Mouse (Mus musculus): ENCODE data around the gene Pi4k2b.
"Not testable (repeated sequence)": the region's sequence is repeated elsewhere in the genome, so short reads cannot be mapped to it uniquely, and the experiment has no call there.

The Pi4k2b gene

DNA sequence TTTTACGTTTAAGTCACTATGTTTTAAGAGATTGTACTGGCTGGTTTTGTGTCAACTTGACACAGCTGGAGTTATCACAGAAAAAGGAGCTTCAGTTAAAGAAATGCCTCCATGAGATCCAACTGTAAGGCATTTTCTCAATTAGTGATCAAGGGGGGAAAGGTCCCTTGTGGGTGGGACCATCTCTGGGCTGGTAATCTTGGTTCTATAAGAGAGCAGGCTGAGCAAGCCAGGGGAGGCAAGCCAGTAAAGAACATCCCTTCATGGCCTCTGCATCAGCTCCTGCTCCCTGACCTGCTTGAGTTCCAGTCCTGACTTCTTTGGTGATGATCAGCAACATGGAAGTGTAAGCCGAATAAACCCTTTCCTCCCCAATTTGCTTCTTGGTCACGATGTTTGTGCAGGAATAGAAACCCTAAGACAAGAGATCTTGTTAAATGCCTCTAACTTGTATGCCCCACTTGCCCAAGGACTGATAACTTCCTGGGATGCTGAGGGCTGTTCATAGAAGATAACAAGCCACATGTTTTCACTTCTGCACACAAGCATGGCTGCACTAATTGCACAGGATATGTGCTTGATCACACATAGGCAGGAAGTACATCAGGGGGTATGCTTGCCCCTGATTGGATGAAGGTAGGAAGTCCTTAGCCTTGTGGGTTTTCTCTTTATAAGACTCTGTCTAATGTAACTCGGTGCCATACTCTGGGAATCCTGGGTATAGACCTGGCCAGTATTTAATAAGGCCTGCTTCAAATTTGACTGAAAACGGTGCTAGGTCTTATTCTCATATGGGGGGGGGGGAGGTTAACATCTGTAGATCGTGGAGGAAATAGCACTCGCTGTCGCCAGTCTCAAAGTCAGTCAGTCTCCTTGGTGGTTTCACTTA, 35.3 kb downstream of the Pi4k2b start:
- in situ Hi-C loops (cut with MboI, MseI), result not testable (repeated sequence)

GRCm38 (mm10) chr5:52782523-52783250, 41.3 kb downstream of the Pi4k2b start:
- in situ Hi-C loops (cut with MboI, MseI), result loop anchor here (10.0 kb wide), 1 partner anchor 638 kb away; no protein-coding TSS in a partner anchor

- in situ Hi-C loops (cut with MboI, MseI), result loop anchor here (10.0 kb wide), 1 partner anchor 638 kb away; no protein-coding TSS in a partner anchor
Measured at GRCm38 (mm10) chr5:52783251-52783620, 41.9 kb downstream of the Pi4k2b start.

DNA sequence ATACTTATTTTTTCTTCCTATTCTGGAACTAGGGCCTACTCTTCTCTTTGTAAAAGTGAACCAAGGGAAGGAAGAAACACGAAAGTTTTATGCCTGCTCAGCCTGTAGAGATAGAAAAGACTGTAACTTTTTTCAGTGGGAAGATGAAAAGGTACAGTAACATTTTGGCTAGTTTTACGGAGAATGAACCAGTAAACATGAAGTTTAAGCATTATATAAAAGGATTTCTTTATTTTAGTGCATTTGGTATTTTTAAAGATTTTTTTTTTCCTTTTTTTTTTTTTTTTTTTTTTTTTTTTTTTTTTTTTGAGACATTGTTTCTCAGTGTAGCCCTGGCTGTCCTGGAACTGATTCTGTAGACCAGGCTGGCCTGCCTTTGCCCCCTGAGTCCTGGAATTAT, 42.6 kb downstream of the Pi4k2b start:
- in situ Hi-C loops (cut with MboI, MseI), result loop anchor here (10.0 kb wide), 1 partner anchor 639 kb away; no protein-coding TSS in a partner anchor

- in situ Hi-C loops (cut with MboI, MseI), result loop anchor here (10.0 kb wide), 1 partner anchor 642 kb away; no protein-coding TSS in a partner anchor
Measured at GRCm38 (mm10) chr5:52786556-52787322, 45.4 kb downstream of the Pi4k2b start.

- in situ Hi-C loops (cut with MboI, MseI), result no loop called here
Measured at GRCm38 (mm10) chr5:52793230-52793629, 51.9 kb downstream of the Pi4k2b start.

- in situ Hi-C loops (cut with MboI, MseI), result no loop called here
Measured at GRCm38 (mm10) chr5:52794109-52794508, 52.7 kb downstream of the Pi4k2b start.

DNA sequence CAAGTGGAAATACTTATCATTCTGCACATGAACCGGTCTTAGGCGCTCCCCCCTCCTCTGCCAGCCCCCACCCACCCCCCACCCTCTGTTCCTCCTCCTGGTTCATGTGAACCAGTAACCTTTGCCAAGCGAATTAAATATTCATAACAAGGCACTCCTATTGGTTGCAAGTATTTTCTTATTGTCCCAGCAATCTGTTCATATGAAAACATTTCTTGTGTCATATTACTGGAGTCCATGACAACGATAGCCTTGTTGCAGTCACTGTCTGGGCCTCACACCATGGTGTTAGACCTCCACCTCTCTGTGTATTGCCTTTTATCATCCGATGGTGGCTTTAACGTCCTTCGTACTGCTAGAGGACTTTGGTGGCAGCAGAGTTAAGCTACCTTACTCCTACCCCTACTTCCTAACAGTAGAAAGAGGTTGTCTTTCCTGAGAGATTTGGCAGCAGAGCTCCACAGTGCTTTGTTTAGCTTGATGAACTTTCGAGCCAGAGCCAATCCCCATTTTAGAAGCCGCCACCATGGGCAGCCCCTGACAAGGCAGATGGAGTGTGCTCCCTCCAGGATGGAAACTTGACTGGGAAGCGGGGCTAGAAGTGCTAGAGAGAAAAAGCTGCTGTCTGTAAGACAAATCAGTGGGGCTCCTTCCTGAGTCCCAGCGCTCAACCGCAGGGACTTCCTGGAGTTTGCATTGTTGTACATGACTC, 58.1 kb downstream of the Pi4k2b start:
- in situ Hi-C loops (cut with MboI, MseI), result no loop called here

DNA sequence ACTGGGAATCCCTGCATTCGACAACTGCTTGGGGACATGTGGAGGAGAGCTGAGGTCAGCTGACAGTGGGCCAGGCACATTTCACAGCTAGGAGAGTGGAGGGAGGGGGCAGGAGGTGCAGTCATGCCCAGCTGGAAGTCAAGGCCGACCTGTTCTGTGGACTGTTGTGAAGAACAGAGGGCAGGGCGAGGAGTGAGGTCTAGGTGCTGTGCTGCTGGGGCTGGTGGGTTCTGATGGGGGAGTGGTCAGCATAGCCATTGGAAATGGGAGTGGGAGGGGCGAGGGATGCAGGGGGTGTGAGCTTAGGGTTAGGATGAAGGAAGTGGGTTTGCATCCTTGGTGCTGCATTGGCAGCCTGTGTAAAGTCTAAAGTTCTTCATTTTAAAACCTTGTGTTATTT, 64.4 kb downstream of the Pi4k2b start:
- in situ Hi-C loops (cut with MboI, MseI), result no loop called here

DNA sequence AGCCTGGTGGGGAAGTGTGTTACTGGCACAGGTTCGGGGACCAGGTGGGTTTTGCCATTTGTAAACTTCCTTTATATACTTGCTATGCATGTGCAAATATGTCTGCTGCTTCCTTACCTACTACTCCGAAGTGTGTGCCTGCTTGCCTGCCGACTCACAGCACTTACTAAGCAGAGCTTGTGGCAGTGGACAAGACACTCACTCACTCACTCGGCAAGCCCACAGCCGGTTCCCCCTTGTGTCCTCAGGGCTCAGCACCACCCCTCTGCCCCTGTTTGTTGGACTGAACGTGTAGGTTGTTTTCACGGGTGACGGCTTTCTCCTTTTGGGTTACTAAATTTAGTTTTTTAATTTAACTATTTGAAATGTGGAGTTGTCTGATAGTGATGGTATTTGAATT, 65.0 kb downstream of the Pi4k2b start:
- in situ Hi-C loops (cut with MboI, MseI), result no loop called here

DNA sequence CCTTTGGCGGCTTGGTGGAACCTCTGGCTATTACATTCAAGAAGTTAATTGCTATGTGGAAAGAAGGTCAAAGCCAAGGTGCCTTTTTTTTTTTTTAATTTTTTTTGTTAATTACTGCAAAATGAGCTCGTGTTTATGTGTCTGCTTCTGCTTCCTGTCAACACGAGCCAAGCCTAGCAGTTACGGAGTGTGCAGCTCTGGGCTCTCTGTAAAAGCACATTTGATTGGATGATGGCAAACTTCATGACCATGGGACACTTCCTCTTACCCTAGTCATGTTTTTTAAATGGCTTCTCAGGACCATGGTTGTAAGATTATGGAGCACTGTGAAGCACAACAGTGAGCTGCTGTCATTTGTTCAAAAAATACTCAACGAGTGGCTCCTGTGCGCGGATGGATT, 65.7 kb downstream of the Pi4k2b start:
- in situ Hi-C loops (cut with MboI, MseI), result no loop called here

GRCm38 (mm10) chr5:52810446-52810845, 69.1 kb downstream of the Pi4k2b start:
- in situ Hi-C loops (cut with MboI, MseI), result no loop called here

DNA sequence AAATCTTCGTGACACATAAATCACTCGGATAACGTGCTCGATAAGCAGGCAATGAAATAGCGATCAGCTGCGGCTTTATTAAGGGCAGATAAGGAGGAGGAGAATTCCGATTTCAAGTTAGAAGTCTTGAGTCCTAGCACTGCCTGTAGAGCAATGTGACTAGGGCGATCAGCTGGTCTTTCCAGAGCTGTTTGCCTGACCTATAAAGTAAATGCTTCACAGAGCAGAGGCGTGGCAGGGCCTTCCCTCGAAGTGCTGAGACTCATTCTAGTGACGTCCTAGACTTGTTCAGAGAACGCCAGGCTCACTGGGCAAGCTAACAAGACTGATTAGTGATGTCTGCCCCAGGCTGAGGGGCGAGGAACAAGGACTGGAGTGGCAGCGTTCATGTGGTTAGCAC, 69.7 kb downstream of the Pi4k2b start:
- in situ Hi-C loops (cut with MboI, MseI), result no loop called here

DNA sequence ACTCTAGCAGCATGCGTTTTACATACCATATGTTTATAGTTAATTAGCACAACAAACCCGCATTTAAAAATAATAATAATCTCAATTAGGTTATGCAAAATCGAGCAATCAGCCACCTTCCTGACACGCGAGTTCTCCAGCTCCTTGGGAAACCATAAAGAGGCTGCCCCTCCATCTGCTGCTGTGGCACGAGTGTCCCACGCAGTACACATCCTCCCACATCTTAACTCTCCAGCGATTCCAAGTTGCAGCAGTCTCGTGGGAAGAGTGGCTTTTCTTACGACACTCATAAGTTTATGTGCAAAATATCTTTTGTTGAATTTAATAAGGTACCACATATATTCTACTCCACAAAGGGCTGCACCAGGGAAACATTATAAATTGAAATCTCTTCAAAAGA, 71.1 kb downstream of the Pi4k2b start:
- in situ Hi-C loops (cut with MboI, MseI), result no loop called here

DNA sequence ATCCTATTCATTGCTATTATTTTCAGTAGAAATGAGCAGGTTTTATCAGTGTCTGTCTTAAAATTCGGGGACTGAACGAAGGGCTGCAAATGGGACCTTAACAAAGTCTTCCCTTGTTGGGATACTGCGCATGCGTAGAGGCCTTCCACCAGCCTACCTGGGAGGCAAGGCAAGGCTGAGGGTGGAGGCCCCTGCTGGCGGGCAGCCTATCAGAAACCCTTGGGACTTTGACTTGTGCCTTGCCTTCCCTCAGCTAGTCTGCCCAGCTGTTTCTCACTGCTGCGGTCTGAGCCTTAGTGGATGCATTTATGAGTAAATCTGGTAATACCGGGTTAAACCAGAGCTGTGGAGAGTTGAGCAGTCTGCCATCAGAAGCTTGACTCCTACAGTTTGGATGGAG, 71.9 kb downstream of the Pi4k2b start:
- in situ Hi-C loops (cut with MboI, MseI), result no loop called here

DNA sequence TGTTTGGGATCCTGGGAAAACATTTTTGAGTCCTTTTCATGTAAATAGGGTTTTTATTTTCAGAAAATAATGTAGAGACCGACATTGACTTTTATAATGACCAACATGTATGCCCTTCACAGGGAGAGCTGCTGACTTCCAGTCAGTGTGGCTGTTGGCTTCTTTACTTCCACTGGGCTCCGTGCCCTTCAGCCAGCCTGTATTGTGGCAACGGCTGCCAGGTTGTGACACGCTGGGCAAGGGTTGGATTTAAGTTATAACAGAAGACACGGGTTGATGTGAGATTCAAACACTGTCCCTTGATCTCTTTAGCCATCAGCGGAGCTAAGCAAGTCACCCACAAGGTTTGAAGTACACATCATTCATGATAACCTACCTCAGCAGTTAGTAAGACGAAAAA, 77.3 kb downstream of the Pi4k2b start:
- in situ Hi-C loops (cut with MboI, MseI), result no loop called here
